Mouse (Mus musculus) telencephalon, adult 2 months (tissue): ENCODE results near the gene Acta2.

ENCODE experiments used
- DNase-seq: peaks from one replicate; pipeline ENCODE4 v3.0.0-alpha.2; 2011; ENCODE audit warnings: low read depth, low spot score

Gene Acta2

DNA sequence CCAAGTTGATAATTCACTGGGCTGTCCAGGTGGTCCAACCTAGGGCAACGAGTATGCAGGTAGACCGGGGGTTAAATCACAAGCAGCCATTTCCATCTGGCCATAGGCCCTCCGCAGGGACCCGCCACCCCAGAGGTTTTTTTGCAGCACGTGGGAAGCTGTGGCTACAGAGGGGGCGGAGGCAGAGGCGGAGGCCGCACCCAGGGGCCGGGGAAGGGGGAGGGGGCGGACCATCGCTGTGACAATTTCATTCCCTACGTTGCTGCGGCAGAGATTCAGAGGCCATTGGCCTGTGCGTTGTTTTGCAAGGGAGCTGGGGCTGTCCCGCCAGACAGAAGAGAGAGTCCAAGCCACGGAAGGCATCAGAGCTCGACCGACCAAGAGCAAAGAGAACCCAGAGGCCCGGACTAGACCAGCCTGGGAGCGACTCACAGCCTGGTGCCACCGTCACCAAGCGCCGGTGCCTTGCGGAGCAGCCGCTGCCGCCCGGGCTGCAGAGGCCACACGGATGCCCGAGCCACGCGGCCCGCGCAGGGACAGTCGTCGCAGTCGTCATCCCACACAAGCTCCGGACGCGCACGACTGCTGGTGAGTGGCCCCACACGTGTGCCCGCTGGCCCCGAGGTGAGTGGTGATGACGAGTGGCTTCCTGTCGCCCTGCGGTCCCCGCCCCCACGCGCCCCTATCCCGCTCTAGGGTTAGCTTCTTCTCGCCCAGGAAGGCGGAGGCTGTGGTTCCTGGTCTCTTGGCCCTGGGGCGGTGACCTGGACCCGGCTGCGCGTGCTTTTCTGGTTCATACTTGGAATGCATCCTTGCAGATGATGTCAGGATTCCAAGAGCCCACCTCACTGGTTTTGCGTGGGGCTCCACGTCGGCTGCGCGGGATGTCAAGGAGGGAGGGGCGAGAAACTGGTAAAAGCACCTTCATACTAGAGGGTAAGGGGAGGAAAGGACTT lies 63.1 kb downstream of the Acta2 start, which contains the start of gene Stambpl1:
TSS of gene Stambpl1 (plus strand) at position 222 of the 956 bp plus-strand sequence.
- DNase-seq: peak; percentile 66

DNA sequence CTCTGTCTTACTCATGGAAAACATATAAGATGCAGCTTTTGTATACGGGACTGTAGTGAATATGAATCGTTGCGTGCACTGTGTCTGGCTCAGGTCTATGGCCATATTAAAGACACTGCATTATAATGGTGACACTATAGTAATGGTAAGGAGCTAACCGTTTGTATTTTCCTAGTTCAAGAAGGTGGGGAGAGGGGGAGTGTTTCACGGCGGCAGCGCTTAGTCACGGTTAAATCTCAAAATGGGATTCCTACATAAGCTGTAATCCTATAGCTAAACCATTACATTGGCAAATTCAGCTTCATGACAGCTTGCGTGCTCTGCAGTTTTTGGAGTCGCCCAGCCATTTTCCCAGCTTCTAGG lies 63.8 kb downstream of the Acta2 start:
- DNase-seq: peak; percentile 44
